Mouse (Mus musculus): ENCODE data around the gene Gtf3c5. TPM values are rescaled to one million over a fixed set of nuclear protein-coding genes. Genes with fewer than 3 reads are reported as not detected.

Gtf3c5 gene
- polyA plus RNA-seq, 1 experiment from 2014 or later = 42.3 TPM

DNA sequence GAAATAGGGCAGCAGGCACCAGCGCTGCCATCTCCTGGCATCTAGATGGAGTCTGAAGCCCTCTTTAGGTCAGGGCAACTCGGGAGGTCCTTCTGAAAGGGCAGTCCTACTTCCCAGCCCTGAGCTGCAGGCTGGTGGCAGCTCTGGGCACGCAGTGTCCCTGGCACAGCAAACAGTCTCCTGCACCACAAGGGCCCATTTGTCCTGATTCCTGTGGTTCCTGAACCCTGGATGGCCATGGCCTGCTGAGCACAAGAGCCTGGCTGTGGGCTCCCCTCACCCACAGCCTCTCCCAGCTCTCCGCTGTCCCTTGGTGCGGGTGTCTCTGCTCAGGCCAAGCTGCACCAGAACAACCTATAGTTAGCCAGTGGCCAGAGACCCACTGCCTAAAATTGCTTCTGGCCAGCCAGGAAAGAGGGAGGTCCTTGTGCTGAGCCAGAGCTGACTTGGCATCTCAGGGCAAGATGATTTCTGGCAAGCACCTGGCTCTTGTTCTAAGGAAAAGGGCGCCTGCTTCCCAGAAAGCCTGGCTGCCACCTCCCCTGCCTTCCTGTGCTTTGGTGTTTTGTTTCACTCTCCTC lies 61.9 kb downstream of the Gtf3c5 start:
- H3K27me3 ChIP-seq (ENCODE audit: control insufficient read depth, insufficient read depth, low read length) = no peaks in the 10 kb centered on the region
- H3K9me3 ChIP-seq (ENCODE audit: control insufficient read depth, low read length) = no peaks in the 10 kb centered on the region
- no peaks in the 10 kb centered on the region for H3K36me3 ChIP-seq (ENCODE audit: control insufficient read depth, insufficient read depth, low read length)
- H3K27ac ChIP-seq (ENCODE audit: low read depth, low read length) = no peak overlapping the region; the same call in 1 of the 2 replicates
- peaks cover 22% of the 10 kb centered on the region; the same call in 1 of the 2 replicates for H3K4me1 ChIP-seq (replicated peaks; ENCODE audit: control insufficient read depth, insufficient read depth, low read length)
- no peak overlapping the region for H3K9ac ChIP-seq (ENCODE audit: low read length)
- H3K4me2 ChIP-seq (ENCODE audit: low read depth, low read length, severe bottlenecking) = no peak overlapping the region
- H3K4me3 ChIP-seq (ENCODE audit: low read depth, low read length) = no peak overlapping the region
- WGBS = 77% methylated on average over 6 of the region's 6 CpGs
- ATAC-seq (replicated peaks; ENCODE audit: low FRiP score) (no peak), DNase-seq (ENCODE audit: low spot score) (no peak)

- no peak overlapping the region for H3K4me3 ChIP-seq (ENCODE audit: low read depth, low read length)
- WGBS = 71% methylated on average over 5 of the region's 5 CpGs
- no peak overlapping the region for H3K4me2 ChIP-seq (ENCODE audit: low read depth, low read length, severe bottlenecking)
- no peaks in the 10 kb centered on the region for H3K27me3 ChIP-seq (ENCODE audit: control insufficient read depth, insufficient read depth, low read length)
- ATAC-seq (replicated peaks; ENCODE audit: low FRiP score) (no peak), DNase-seq (ENCODE audit: low spot score) (no peak)
- no peak overlapping the region for H3K27ac ChIP-seq (ENCODE audit: low read depth, low read length)
- no peaks in the 10 kb centered on the region for H3K9me3 ChIP-seq (ENCODE audit: control insufficient read depth, low read length)
- H3K9ac ChIP-seq (ENCODE audit: low read length) = no peak overlapping the region
- H3K36me3 ChIP-seq (ENCODE audit: control insufficient read depth, insufficient read depth, low read length) = no peaks in the 10 kb centered on the region
- H3K4me1 ChIP-seq (replicated peaks; ENCODE audit: control insufficient read depth, insufficient read depth, low read length) = peaks cover 14% of the 10 kb centered on the region; the same call in 1 of the 2 replicates
Observed at GRCm38 (mm10) chr2:28520581-28520980, 63.0 kb downstream of the Gtf3c5 start.

- no peak overlapping the region for H3K9ac ChIP-seq (ENCODE audit: low read length)
- no peak for ATAC-seq (replicated peaks; ENCODE audit: low FRiP score)
- 27% methylated on average over 2 of the region's 2 CpGs for WGBS
Observed at GRCm38 (mm10) chr2:28518231-28518630, 65.3 kb downstream of the Gtf3c5 start.

GRCm38 (mm10) chr2:28517206-28517909 lies 66.2 kb downstream of the Gtf3c5 start:
- H3K27me3 ChIP-seq (ENCODE audit: control insufficient read depth, insufficient read depth, low read length) = no peaks in the 10 kb centered on the region
- H3K27ac ChIP-seq (ENCODE audit: low read depth, low read length) = no peak overlapping the region
- no peaks in the 10 kb centered on the region for H3K36me3 ChIP-seq (ENCODE audit: control insufficient read depth, insufficient read depth, low read length)
- ATAC-seq (replicated peaks; ENCODE audit: low FRiP score) (no peak), DNase-seq (ENCODE audit: low spot score) (peak; percentile 80)
- H3K4me1 ChIP-seq (replicated peaks; ENCODE audit: control insufficient read depth, insufficient read depth, low read length) = peaks cover 2% of the 10 kb centered on the region; the same call in 1 of the 2 replicates
- no peak overlapping the region for H3K4me3 ChIP-seq (ENCODE audit: low read depth, low read length)
- 44% methylated on average over 5 of the region's 5 CpGs for WGBS
- H3K9me3 ChIP-seq (ENCODE audit: control insufficient read depth, low read length) = no peaks in the 10 kb centered on the region
- H3K9ac ChIP-seq (ENCODE audit: low read length) = no peak overlapping the region
- no peak overlapping the region for H3K4me2 ChIP-seq (ENCODE audit: low read depth, low read length, severe bottlenecking)

More at GRCm38 (mm10) chr2:28518231-28518630, 65.3 kb downstream of the Gtf3c5 start:
- DNase-seq (ENCODE audit: low spot score) = no peak
- H3K9me3 ChIP-seq (ENCODE audit: control insufficient read depth, low read length) = no peaks in the 10 kb centered on the region
- H3K4me3 ChIP-seq (ENCODE audit: low read depth, low read length) = no peak overlapping the region
- peaks cover 2% of the 10 kb centered on the region; the same call in 1 of the 2 replicates for H3K4me1 ChIP-seq (replicated peaks; ENCODE audit: control insufficient read depth, insufficient read depth, low read length)
- H3K36me3 ChIP-seq (ENCODE audit: control insufficient read depth, insufficient read depth, low read length) = no peaks in the 10 kb centered on the region
- no peak overlapping the region for H3K27ac ChIP-seq (ENCODE audit: low read depth, low read length)
- H3K4me2 ChIP-seq (ENCODE audit: low read depth, low read length, severe bottlenecking) = no peak overlapping the region
- no peaks in the 10 kb centered on the region for H3K27me3 ChIP-seq (ENCODE audit: control insufficient read depth, insufficient read depth, low read length)

Small RNAs within 50 kb of the gene (microRNA-seq; reads per million reads assigned to microRNA genes)
- gene Gm22824 (ENCODE audit: insufficient number of aligned reads) = not detected

Other genes with a start within 250 kb of the Gtf3c5 start
- 7.4 and 7.8 TPM in 2 replicates for gene Ppp1r26, start 137.0 kb downstream of the Gtf3c5 start, polyA plus RNA-seq (2014; fragmentation: Nextera tagmentation; extraction: Ambion mirVana)
- gene 1700007K13Rik, start 117.4 kb downstream of the Gtf3c5 start, polyA plus RNA-seq (2014; fragmentation: Nextera tagmentation; extraction: Ambion mirVana) = 1.6 and 2.2 TPM in 2 replicates
- 67.2 and 70.6 TPM in 2 replicates for gene Mrps2, start 115.7 kb downstream of the Gtf3c5 start, polyA plus RNA-seq (2014; fragmentation: Nextera tagmentation; extraction: Ambion mirVana)
- 0.35 TPM in 1 of 2 replicates, not detected in the other for gene Gbgt1, start 86.9 kb downstream of the Gtf3c5 start, polyA plus RNA-seq (2014; fragmentation: Nextera tagmentation; extraction: Ambion mirVana)
- not detected in 2 replicates for gene Gm10134, start 77.7 kb downstream of the Gtf3c5 start, polyA plus RNA-seq (2014; fragmentation: Nextera tagmentation; extraction: Ambion mirVana)
- 42.7 and 47.6 TPM in 2 replicates for gene Ralgds, start 70.6 kb downstream of the Gtf3c5 start, polyA plus RNA-seq (2014; fragmentation: Nextera tagmentation; extraction: Ambion mirVana)
- gene Cel, start 20.3 kb downstream of the Gtf3c5 start, polyA plus RNA-seq (2014; fragmentation: Nextera tagmentation; extraction: Ambion mirVana) = not detected in 2 replicates
- gene Gfi1b, start 38.2 kb upstream of the Gtf3c5 start, polyA plus RNA-seq (2014; fragmentation: Nextera tagmentation; extraction: Ambion mirVana) = 3.4 and 3.5 TPM in 2 replicates
- gene Tsc1, start 57.5 kb upstream of the Gtf3c5 start, polyA plus RNA-seq (2014; fragmentation: Nextera tagmentation; extraction: Ambion mirVana) = 27.4 and 32.4 TPM in 2 replicates
- 1.5 and 2.1 TPM in 2 replicates for gene Spaca9, start 116.0 kb upstream of the Gtf3c5 start, polyA plus RNA-seq (2014; fragmentation: Nextera tagmentation; extraction: Ambion mirVana)
- 0.23 and 0.48 TPM in 2 replicates for gene Ak8, start 116.4 kb upstream of the Gtf3c5 start, polyA plus RNA-seq (2014; fragmentation: Nextera tagmentation; extraction: Ambion mirVana)